Mouse (Mus musculus) G1E (cell line): ENCODE data around the gene Cnksr1.

Experiments used
- CTCF ChIP-seq: IDR thresholded peaks from 2 replicates; pipeline ENCODE4 v1.5.1; 2012; ENCODE audit warnings: low read depth, low read length, inconsistent platforms, mixed read lengths
- GATA1 ChIP-seq: IDR thresholded peaks from 2 replicates; pipeline ENCODE4 v1.6.1; 2012; ENCODE audit warnings: borderline replicate concordance, low read length, inconsistent platforms, mixed read lengths
- POLR2AphosphoS5 ChIP-seq: IDR thresholded peaks from 2 replicates; pipeline ENCODE4 v1.6.1; 2012; ENCODE audit warnings: low read depth, low read length, inconsistent platforms; ENCODE audit not compliant: insufficient replicate concordance

GRCm38 (mm10) chr4:134203340-134203896, 34.8 kb downstream of the Cnksr1 start:
- TF ChIP-seq CTCF: no peak
- no peak for TF ChIP-seq POLR2AphosphoS5
- no peak for TF ChIP-seq GATA1
